Mouse (Mus musculus) forebrain, embryonic 13.5 days (tissue): ENCODE results near the gene Chit1. TPM values are rescaled to one million over a fixed set of nuclear protein-coding genes. Genes with fewer than 3 reads are reported as not detected.

Source experiments
- ATAC-seq: fragments of 200-750 bp; cut with Nextera tagmentation; 2 replicates; pipeline ENCODE4 v1.8.0; 2017
- H3K27ac ChIP-seq: fragments of 300-500 bp; sonication (generic); 2 replicates; pipeline ENCODE4 v1.5.1; 2015; ENCODE audit warnings: inconsistent platforms, mild to moderate bottlenecking, moderate library complexity
- H3K27me3 ChIP-seq: fragments of 300-500 bp; sonication (generic); 2 replicates; pipeline ENCODE4 v1.6.1; 2015; ENCODE audit warnings: mild to moderate bottlenecking, inconsistent platforms
- H3K36me3 ChIP-seq: fragments of 300-500 bp; sonication (generic); 2 replicates; pipeline ENCODE4 v1.6.1; 2015; ENCODE audit warnings: mild to moderate bottlenecking, inconsistent platforms; ENCODE audit not compliant: poor library complexity, severe bottlenecking
- H3K4me1 ChIP-seq: fragments of 300-500 bp; sonication (generic); 2 replicates; pipeline ENCODE4 v1.6.1; 2015; ENCODE audit warnings: inconsistent platforms
- H3K4me2 ChIP-seq: fragments of 300-500 bp; sonication (generic); 2 replicates; pipeline ENCODE4 v1.6.1; 2015; ENCODE audit warnings: inconsistent platforms, mild to moderate bottlenecking, moderate library complexity
- H3K4me3 ChIP-seq: fragments of 300-500 bp; sonication (generic); 2 replicates; pipeline ENCODE4 v1.5.1; 2015; ENCODE audit warnings: mild to moderate bottlenecking, inconsistent platforms
- H3K9ac ChIP-seq: fragments of 300-500 bp; sonication (generic); 2 replicates; pipeline ENCODE4 v1.6.1; 2015; ENCODE audit warnings: mild to moderate bottlenecking, inconsistent platforms
- H3K9me3 ChIP-seq: fragments of 300-500 bp; sonication (generic); replicated peaks from 2 replicates; pipeline ENCODE4 v1.6.1; 2016; ENCODE audit warnings: inconsistent platforms
- WGBS: fragments of 180-500 bp; shearing (Covaris S2); methylation state at CpG from one replicate; pipeline ENCODE4 v1.1.7; 2015; 5-methylcytosine and 5-hydroxymethylcytosine counted together
- polyA plus RNA-seq: library from polyadenylated mRNA; unstranded; fragments of >200 nt; fragmentation: Nextera tagmentation; extraction: Ambion mirVana; gene quantifications from 2 replicates; pipeline ENCODE4 v1.2.1, GENCODE M21; 2015

The Chit1 gene
- polyA plus RNA-seq, 1 experiment from 2014 or later: 0.17 TPM

- no peak overlapping the region for H3K4me3 ChIP-seq
- WGBS: 59% methylated on average over 3 of the region's 3 CpGs
These were observed 43.6 kb downstream of the Chit1 start for GRCm38 (mm10) chr1:134154655-134155054.

GRCm38 (mm10) chr1:134160404-134160803, 49.4 kb downstream of the Chit1 start:
- H3K4me3 ChIP-seq: no peak overlapping the region
- no peak overlapping the region for H3K27ac ChIP-seq
- no peak overlapping the region for H3K9ac ChIP-seq
- WGBS: 96% methylated on average over 3 of the region's 3 CpGs
- H3K27me3 ChIP-seq: no peaks in the 10 kb centered on the region
- no peak overlapping the region for H3K4me2 ChIP-seq
- ATAC-seq: no peak
- H3K36me3 ChIP-seq: no peaks in the 10 kb centered on the region
- no peaks in the 10 kb centered on the region for H3K9me3 ChIP-seq
- no peaks in the 10 kb centered on the region for H3K4me1 ChIP-seq

More at GRCm38 (mm10) chr1:134154655-134155054, 43.6 kb downstream of the Chit1 start:
- Histone ChIP-seq H3K36me3 (no peaks in the 10 kb centered on the region), H3K4me2 (no peak overlapping the region), H3K9ac (no peak overlapping the region), H3K27ac (no peak overlapping the region), H3K4me1 (no peaks in the 10 kb centered on the region), H3K27me3 (no peaks in the 10 kb centered on the region), H3K9me3 (no peaks in the 10 kb centered on the region; the same call in 1 of the 2 replicates)
- no peak for ATAC-seq

DNA sequence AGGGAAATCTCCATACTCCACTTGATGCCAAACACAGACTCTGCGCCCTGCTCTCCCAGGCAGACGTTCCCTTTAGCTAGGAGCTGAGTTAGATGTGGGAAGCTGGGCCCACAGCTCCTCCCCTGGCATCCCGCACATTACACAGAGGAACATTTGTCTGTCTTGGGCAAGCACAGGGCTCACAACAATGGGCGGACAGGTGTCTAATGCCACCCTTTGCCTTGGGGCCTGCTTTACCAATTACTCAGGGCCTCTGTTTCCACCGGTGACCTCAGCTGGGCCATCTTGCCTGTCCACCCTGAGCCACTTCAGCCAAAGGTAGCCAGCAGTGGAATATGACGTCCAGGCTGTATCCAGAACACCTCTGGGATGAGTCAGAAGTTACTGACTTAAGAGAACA, 50.4 kb downstream of the Chit1 start:
- Histone ChIP-seq H3K4me2 (no peak overlapping the region), H3K4me3 (no peak overlapping the region), H3K9ac (no peak overlapping the region), H3K27ac (no peak overlapping the region), H3K27me3 (no peaks in the 10 kb centered on the region), H3K9me3 (no peaks in the 10 kb centered on the region), H3K36me3 (no peaks in the 10 kb centered on the region), H3K4me1 (no peaks in the 10 kb centered on the region)
- WGBS: 76% methylated on average over 6 of the region's 6 CpGs
- no peak for ATAC-seq

GRCm38 (mm10) chr1:134162510-134163225, 51.6 kb downstream of the Chit1 start:
- H3K4me2 ChIP-seq: no peak overlapping the region
- H3K36me3 ChIP-seq: no peaks in the 10 kb centered on the region
- no peaks in the 10 kb centered on the region for H3K27me3 ChIP-seq
- no peak overlapping the region for H3K9ac ChIP-seq
- H3K27ac ChIP-seq: no peak overlapping the region
- H3K4me1 ChIP-seq: no peaks in the 10 kb centered on the region
- no peak overlapping the region for H3K4me3 ChIP-seq
- WGBS: 80% methylated on average over 6 of the region's 6 CpGs
- no peaks in the 10 kb centered on the region for H3K9me3 ChIP-seq
- no peak for ATAC-seq

GRCm38 (mm10) chr1:134163476-134163875, 52.4 kb downstream of the Chit1 start:
- WGBS: 88% methylated on average over 7 of the region's 7 CpGs
- Histone ChIP-seq H3K9me3 (no peaks in the 10 kb centered on the region), H3K27ac (no peak overlapping the region), H3K9ac (no peak overlapping the region), H3K4me1 (no peaks in the 10 kb centered on the region), H3K27me3 (no peaks in the 10 kb centered on the region), H3K4me3 (no peak overlapping the region), H3K36me3 (no peaks in the 10 kb centered on the region), H3K4me2 (no peak overlapping the region)
- ATAC-seq: no peak

DNA sequence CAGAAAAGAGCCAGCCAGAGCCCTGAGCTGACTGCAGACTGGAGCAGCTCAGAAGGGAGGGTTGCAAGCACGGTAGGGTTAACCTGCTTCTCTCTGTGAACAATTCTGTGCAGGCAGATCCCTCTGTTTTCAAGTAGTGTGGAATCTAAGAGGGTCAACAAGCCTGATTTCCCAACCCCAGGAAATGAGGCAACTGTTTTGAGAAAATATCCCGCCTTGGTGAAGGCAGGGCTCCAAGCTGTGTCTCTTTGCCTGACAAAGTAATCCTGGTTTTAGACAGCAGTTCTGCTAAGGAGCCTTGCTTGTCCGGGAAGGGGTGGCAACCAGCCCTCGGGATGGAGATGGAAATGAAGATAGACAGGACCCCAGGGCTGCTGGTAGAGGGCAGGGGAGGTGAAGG, 53.4 kb downstream of the Chit1 start:
- no peak overlapping the region for H3K27ac ChIP-seq
- no peak overlapping the region for H3K9ac ChIP-seq
- H3K4me2 ChIP-seq: no peak overlapping the region
- H3K9me3 ChIP-seq: no peaks in the 10 kb centered on the region
- no peak for ATAC-seq
- H3K4me3 ChIP-seq: no peak overlapping the region
- no peaks in the 10 kb centered on the region for H3K36me3 ChIP-seq
- WGBS: 67% methylated on average over 4 of the region's 4 CpGs
- H3K27me3 ChIP-seq: no peaks in the 10 kb centered on the region
- no peaks in the 10 kb centered on the region for H3K4me1 ChIP-seq

- Histone ChIP-seq H3K27me3 (no peaks in the 10 kb centered on the region), H3K27ac (no peak overlapping the region), H3K4me2 (no peak overlapping the region), H3K9ac (no peak overlapping the region), H3K4me3 (no peak overlapping the region), H3K36me3 (no peaks in the 10 kb centered on the region), H3K9me3 (no peaks in the 10 kb centered on the region), H3K4me1 (no peaks in the 10 kb centered on the region)
- ATAC-seq: no peak
- 89% methylated on average over 3 of the region's 3 CpGs for WGBS
These were observed 55.5 kb downstream of the Chit1 start for GRCm38 (mm10) chr1:134166547-134166946.

GRCm38 (mm10) chr1:134167416-134168305, 56.6 kb downstream of the Chit1 start:
- ATAC-seq: no peak
- Histone ChIP-seq H3K27ac (no peak overlapping the region), H3K9me3 (no peaks in the 10 kb centered on the region), H3K4me2 (no peak overlapping the region), H3K4me3 (no peak overlapping the region), H3K36me3 (no peaks in the 10 kb centered on the region), H3K4me1 (no peaks in the 10 kb centered on the region), H3K27me3 (no peaks in the 10 kb centered on the region), H3K9ac (no peak overlapping the region)
- 49% methylated on average over 14 of the region's 14 CpGs for WGBS

DNA sequence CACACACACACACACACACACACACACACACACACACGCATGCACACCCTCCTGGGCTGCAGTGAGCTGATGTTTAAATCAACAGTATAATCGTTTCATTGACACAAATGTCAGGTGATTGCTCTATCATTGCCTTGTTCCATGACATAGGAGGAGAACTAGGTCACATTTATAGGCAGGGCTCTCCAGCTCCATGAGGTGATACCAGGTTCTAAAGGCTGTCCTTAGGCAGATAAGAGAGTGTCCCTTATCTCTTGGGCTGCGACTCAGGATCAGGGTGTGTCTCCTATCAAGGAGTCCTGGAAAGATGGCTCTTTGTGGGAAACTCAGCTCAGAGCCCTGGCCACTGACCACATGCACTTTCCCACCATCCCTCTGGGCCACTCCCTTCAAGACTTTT, 57.5 kb downstream of the Chit1 start:
- 87% methylated on average over 3 of the region's 3 CpGs for WGBS
- H3K27ac ChIP-seq: no peak overlapping the region
- H3K9ac ChIP-seq: no peak overlapping the region
- ATAC-seq: no peak
- H3K4me2 ChIP-seq: no peak overlapping the region
- H3K4me1 ChIP-seq: no peaks in the 10 kb centered on the region
- H3K9me3 ChIP-seq: no peaks in the 10 kb centered on the region
- H3K27me3 ChIP-seq: no peaks in the 10 kb centered on the region
- H3K4me3 ChIP-seq: no peak overlapping the region
- no peaks in the 10 kb centered on the region for H3K36me3 ChIP-seq

DNA sequence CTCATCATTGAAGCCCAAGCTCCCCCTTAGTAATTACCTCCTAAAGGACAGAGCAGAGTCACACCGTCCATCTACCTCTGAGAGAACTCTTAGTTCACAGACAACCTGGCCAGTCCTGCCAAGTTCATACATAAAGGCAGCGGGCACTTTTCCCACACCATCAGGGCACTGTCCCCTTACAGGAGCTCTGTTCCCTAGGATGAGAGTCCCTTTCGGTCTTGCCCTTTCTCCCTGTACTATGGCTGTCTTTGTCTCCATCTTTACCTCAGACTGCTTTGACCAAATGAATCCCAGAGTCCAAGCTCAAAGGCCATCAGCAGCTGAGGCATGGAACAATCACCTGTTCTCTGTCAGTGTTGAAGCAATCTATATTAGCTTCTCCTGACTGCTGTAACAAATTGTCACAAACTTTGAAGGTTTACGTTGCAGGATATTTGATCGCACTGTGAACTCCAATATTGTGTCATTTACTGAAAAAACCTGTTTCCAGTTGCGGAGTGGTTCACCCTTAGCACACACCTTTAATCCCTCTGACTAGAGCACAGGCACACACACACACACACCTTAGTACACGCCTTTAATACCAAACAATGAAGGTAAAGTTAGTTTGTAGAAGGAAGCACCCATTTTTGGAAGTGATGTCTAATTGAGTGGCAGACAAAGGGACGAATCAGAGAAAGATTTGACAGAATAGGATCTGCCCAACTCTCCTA, 58.1 kb downstream of the Chit1 start:
- Histone ChIP-seq H3K4me3 (no peak overlapping the region), H3K36me3 (no peaks in the 10 kb centered on the region), H3K4me1 (no peaks in the 10 kb centered on the region), H3K9me3 (no peaks in the 10 kb centered on the region), H3K27me3 (no peaks in the 10 kb centered on the region), H3K4me2 (no peak overlapping the region), H3K9ac (no peak overlapping the region), H3K27ac (no peak overlapping the region)
- no peak for ATAC-seq
- WGBS: 86% methylated on average over 8 of the region's 8 CpGs

DNA sequence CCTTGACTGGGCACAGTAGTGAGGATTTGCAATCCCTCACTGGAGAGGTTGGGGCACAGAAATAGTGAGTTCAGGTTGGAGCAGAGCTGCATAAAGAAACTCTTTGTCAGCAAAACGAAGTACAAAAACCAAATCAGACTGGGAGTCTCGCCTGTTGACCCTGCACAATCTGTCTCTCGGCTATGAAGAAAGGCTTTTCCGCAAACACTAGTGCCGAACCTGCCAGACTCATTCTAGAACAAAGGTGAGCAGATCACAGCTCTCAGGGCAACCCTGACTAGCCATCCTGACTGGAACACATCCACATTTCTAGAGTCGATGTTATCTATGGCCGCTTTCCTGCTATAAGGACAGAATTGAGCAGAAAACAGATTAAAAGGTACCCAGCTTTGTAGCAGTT, 62.0 kb downstream of the Chit1 start:
- WGBS: 56% methylated on average over 7 of the region's 7 CpGs

GRCm38 (mm10) chr1:134177976-134178375, 66.9 kb downstream of the Chit1 start:
- H3K9me3 ChIP-seq: no peaks in the 10 kb centered on the region
- WGBS: 90% methylated on average over 5 of the region's 5 CpGs
- ATAC-seq: no peak
- no peak overlapping the region for H3K4me2 ChIP-seq
- no peak overlapping the region for H3K4me3 ChIP-seq
- H3K27ac ChIP-seq: no peak overlapping the region
- H3K4me1 ChIP-seq: peaks cover 17% of the 10 kb centered on the region
- H3K9ac ChIP-seq: no peak overlapping the region
- 0 out of 2 replicates have a peak, but pooled peaks cover 9% of the 10 kb centered on the region for H3K27me3 ChIP-seq
- no peaks in the 10 kb centered on the region for H3K36me3 ChIP-seq

More for the DNA sequence above, 62.0 kb downstream of the Chit1 start:
- ATAC-seq: no peak
- H3K4me3 ChIP-seq: no peak overlapping the region
- no peak overlapping the region for H3K27ac ChIP-seq
- H3K36me3 ChIP-seq: no peaks in the 10 kb centered on the region
- H3K9me3 ChIP-seq: no peaks in the 10 kb centered on the region
- H3K27me3 ChIP-seq: no peaks in the 10 kb centered on the region
- H3K9ac ChIP-seq: no peak overlapping the region
- H3K4me1 ChIP-seq: no peaks in the 10 kb centered on the region
- H3K4me2 ChIP-seq: no peak overlapping the region
